Mouse (Mus musculus) left cerebral cortex, postnatal 10 days (tissue): ENCODE data around the gene Olfr1463. TPM values are rescaled to one million over a fixed set of nuclear protein-coding genes. Genes with fewer than 3 reads are reported as not detected.

ENCODE experiments used
- DNase-seq, 2 experiments: peaks; one replicate each; pipeline ENCODE4 v3.0.0; 2021 to 2022; ENCODE audit warnings: low spot score in 2 of 2, mixed read lengths in 1 of 2; ENCODE audit errors: extremely low spot score in 1 of 2
- intact Hi-C: fragments of 180-260 bp; cut with DNase I; formaldehyde crosslinking; loops from one replicate; pipeline ENCODE4 v1.15.1; 2025
- total RNA-seq, 2 experiments: library from RNA; stranded (reverse); gene quantifications; 2 replicates each; pipeline ENCODE4 v1.2.3; 2021

Olfr1463 gene
- not detected for total RNA-seq

DNA sequence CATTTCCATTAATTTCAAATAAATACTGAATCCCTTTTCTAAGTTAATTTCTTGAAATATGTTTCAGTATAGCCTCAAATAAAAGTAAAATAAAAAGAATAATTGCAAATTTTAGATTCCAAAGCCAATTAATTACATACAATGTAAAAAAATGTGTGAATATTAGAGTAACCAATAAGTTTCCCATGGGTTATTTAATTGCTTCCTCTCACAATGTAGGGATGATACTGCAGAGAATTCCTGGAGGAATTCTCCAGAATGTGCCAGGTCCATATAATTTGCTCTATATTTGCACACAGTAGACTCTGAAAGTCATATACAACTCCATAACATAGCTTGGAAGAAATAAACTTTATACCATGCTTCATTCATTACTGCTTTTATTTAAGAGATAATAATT, at the start of gene Olfr1463:
Gene Olfr1463, plus strand, starts transcription at position 301 of the 400 bp plus-strand sequence.
- no peak for DNase-seq
- intact Hi-C loops = no loop called here

DNA sequence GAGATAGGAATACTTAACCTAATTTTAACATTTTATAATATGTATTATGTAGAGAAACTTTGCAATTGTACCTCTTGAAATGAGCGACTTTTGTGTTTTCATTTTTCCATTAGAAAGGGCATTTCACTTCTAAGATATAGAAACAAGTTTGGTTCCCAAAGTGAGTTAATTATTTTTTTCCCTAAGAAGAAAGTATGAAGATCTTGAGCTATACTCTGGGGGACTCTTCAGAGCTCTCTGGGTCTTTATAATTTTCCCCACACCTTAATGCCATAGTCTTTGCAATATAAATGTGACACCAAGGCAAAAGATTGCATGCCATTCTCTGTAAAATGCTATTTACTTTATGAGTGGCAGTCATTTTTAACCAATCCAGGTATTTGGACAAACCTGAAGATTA, 45.7 kb upstream of the Olfr1463 start, which contains the start of gene Olfr1462:
Gene Olfr1462, plus strand, starts transcription at position 301 of the 400 bp plus-strand sequence.
- intact Hi-C loops = no loop called here
- DNase-seq = no peak

DNA sequence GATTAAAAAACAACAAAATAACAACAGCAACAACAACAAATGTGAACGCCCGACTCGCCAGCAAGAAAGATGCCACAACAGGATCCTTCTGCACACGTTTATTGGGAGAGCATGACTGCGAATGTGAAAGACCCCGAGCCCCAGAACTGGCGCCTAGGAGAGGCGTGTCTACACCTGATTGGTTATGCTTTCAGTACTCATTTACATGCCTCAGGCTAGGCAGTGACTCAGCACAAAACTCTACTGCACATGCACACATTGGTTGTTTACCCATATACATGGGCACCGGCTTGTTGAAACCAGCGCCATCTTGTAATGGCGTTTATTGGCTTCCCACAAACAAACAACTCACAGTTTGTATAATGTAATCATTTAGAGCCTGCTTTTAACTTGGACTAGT, 9.5 kb upstream of the Olfr1463 start:
- DNase-seq = no peak
- intact Hi-C loops = no loop called here

Other genes starting within 250 kb of the Olfr1463 start
- gene Olfr1451, start 236.3 kb upstream of the Olfr1463 start, total RNA-seq = not detected
- gene Olfr1453, start 203.0 kb upstream of the Olfr1463 start, total RNA-seq = not detected
- not detected for gene Olfr1454, start 170.7 kb upstream of the Olfr1463 start, total RNA-seq
- not detected for gene Olfr1457, start 133.4 kb upstream of the Olfr1463 start, total RNA-seq
- not detected for gene Olfr1458, start 124.6 kb upstream of the Olfr1463 start, total RNA-seq
- gene Olfr1459, start 81.8 kb upstream of the Olfr1463 start, total RNA-seq = under 1 TPM; 0.13 to 0.14 TPM
- not detected for gene Olfr1461, start 68.3 kb upstream of the Olfr1463 start, total RNA-seq
- not detected for gene Olfr1462, start 45.6 kb upstream of the Olfr1463 start, total RNA-seq
- not detected for gene Olfr1465, start 84.2 kb downstream of the Olfr1463 start, total RNA-seq
- not detected for gene Olfr1466, start 107.5 kb downstream of the Olfr1463 start, total RNA-seq
- gene Olfr1467, start 130.9 kb downstream of the Olfr1463 start, total RNA-seq = not detected
- not detected for gene Olfr1469, start 176.5 kb downstream of the Olfr1463 start, total RNA-seq
- gene Olfr1471, start 212.1 kb downstream of the Olfr1463 start, total RNA-seq = not detected
- gene Olfr1472, start 224.8 kb downstream of the Olfr1463 start, total RNA-seq = not detected
- not detected for gene Olfr1474, start 238.2 kb downstream of the Olfr1463 start, total RNA-seq
- gene Olfr1475, start 248.9 kb downstream of the Olfr1463 start, total RNA-seq = not detected